Mouse (Mus musculus): ENCODE results near the gene Klhl11.

The Klhl11 gene

GRCm38 (mm10) chr11:100465833-100466232 is 6.7 kb downstream of the Klhl11 start:
- DNase-seq, result no peak

- DNase-seq, result no peak
Measured at GRCm38 (mm10) chr11:100465229-100465792, 7.2 kb downstream of the Klhl11 start.

GRCm38 (mm10) chr11:100462699-100463098 is 9.8 kb downstream of the Klhl11 start:
- no peak for DNase-seq

GRCm38 (mm10) chr11:100457711-100458110 is 14.8 kb downstream of the Klhl11 start:
- no peak for DNase-seq

GRCm38 (mm10) chr11:100457247-100457646 is 15.3 kb downstream of the Klhl11 start:
- DNase-seq, result no peak

- no peak for DNase-seq
Measured at GRCm38 (mm10) chr11:100442625-100443024, 29.9 kb downstream of the Klhl11 start.

GRCm38 (mm10) chr11:100441797-100442196 is 30.7 kb downstream of the Klhl11 start, which contains the start of the genes Nt5c3b and Klhl10:
Gene Nt5c3b (minus strand): TSS chr11:100441808.
Gene Klhl10 (plus strand): TSS chr11:100441917.
- DNase-seq, result no peak

- peak; percentile 89 to 93 for DNase-seq
Measured at GRCm38 (mm10) chr11:100440691-100441522, 31.6 kb downstream of the Klhl11 start.

- no peak for DNase-seq
Measured at GRCm38 (mm10) chr11:100437901-100438300, 34.6 kb downstream of the Klhl11 start.

GRCm38 (mm10) chr11:100435678-100436246 is 36.8 kb downstream of the Klhl11 start:
- DNase-seq, result no peak

- DNase-seq, result no peak
Measured at GRCm38 (mm10) chr11:100432002-100432401, 40.5 kb downstream of the Klhl11 start.

GRCm38 (mm10) chr11:100430052-100430451 is 42.5 kb downstream of the Klhl11 start:
- no peak for DNase-seq

- DNase-seq, result no peak
Measured at GRCm38 (mm10) chr11:100428612-100429199, 43.8 kb downstream of the Klhl11 start.

- no peak for DNase-seq
Measured at GRCm38 (mm10) chr11:100426820-100427219, 45.7 kb downstream of the Klhl11 start.

- peak; percentile 84 to 88 for DNase-seq
Measured at GRCm38 (mm10) chr11:100425851-100426250, 46.7 kb downstream of the Klhl11 start.

GRCm38 (mm10) chr11:100423836-100424235 is 48.7 kb downstream of the Klhl11 start:
- no peak for DNase-seq

GRCm38 (mm10) chr11:100421537-100421936 is 51.0 kb downstream of the Klhl11 start:
- peak; percentile 44 to 64 for DNase-seq

- peak; percentile 79 to 87 for DNase-seq
Measured at GRCm38 (mm10) chr11:100414914-100415822, 57.4 kb downstream of the Klhl11 start, which contains the start of gene Fkbp10. Gene Fkbp10 (plus strand): TSS chr11:100415697.

- peak; percentile 90 to 94 for DNase-seq
Measured at GRCm38 (mm10) chr11:100414021-100414913, 58.3 kb downstream of the Klhl11 start, which contains the start of gene P3h4. Gene P3h4 (minus strand): TSS chr11:100414836.

GRCm38 (mm10) chr11:100413541-100413940 is 59.0 kb downstream of the Klhl11 start:
- no peak for DNase-seq
